In the genomic region with DNA sequence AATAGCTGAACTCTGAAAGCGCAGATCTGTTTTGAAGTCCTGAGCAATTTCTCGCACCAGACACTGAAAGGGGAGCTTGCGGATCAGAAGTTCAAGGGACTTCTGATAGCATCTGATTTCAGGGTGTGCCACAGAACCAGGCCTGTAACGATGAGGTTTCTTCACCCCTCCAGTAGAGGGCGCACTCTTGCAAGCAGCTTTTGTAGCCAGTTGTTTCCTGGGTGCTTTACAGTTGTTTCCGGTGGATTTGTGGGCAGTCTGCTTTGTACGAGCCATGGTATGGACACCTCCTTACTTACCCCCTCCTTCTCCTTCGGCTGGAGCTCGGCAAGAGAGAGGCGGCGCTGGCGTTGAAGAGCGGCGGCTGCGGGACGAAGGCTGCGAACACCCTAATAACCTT, we compare ENCODE assay signal across 11 mouse cellular contexts. TPM values are rescaled to one million over a fixed set of nuclear protein-coding genes. Genes with fewer than 3 reads are reported as not detected.
DNase-seq lines count a peak whose midpoint lies in the region; ATAC-seq and TF ChIP-seq lines count a peak whose summit lies in the region.
"Not testable (repeated sequence)": the region's sequence is repeated elsewhere in the genome, so short reads cannot be mapped to it uniquely, and the experiment has no call there.
"Had no signal": no experiment of that assay in that cellular context is flagged by ENCODE, and none has a peak within 500 bp of the region (broad histone marks: within the 10 kb centered on the region; RNA-seq: fewer than 3 reads in every experiment).

No protein-coding gene starts in this region.

- TF ChIP-seq EP300 in heart, adult 2 months (IDR thresholded peaks at IDR 0.05; ENCODE audit: insufficient read depth, low read depth, low read length); lung, postnatal 0 days (IDR thresholded peaks at IDR 0.05): not testable (repeated sequence)

- TF ChIP-seq POLR2A in heart, adult 2 months (IDR thresholded peaks at IDR 0.05; ENCODE audit: insufficient read depth, low read depth, low read length), result not testable (repeated sequence)

- H3K4me1 ChIP-seq in heart, adult 2 months (ENCODE audit: control insufficient read depth, insufficient read depth, low read length); lung, postnatal 0 days (ENCODE audit: insufficient read depth, low read depth, low read length): not testable (repeated sequence)

- WGBS in heart, adult 2 months, result 84% methylated on average over 17 of the region's 17 CpGs
- 81% methylated on average over 17 of the region's 17 CpGs for WGBS in lung, postnatal 0 days

- not testable (repeated sequence) for H3K79me2 ChIP-seq in heart, adult 2 months (replicated peaks; ENCODE audit: control insufficient read depth, insufficient read depth, low read length)

- not testable (repeated sequence) for ATAC-seq in lung, postnatal 0 days

- not testable (repeated sequence) for H3K36me3 ChIP-seq in heart, adult 2 months (ENCODE audit: control insufficient read depth, insufficient read depth, low read length); lung, postnatal 0 days (ENCODE audit: insufficient read depth, low read length)

- DNase-seq in A20 (ENCODE audit: low read depth, low spot score) (peak; percentile 47), NIH3T3 (ENCODE audit: low read depth) (peak; percentile 38)
- peak; percentile 14 to 33 for DNase-seq in adrenal gland, postnatal 36 days
- peak in 1 of 2 experiments; percentile 34 for DNase-seq in heart, adult 2 months
- peak; percentile 10 for DNase-seq in kidney, postnatal 14 days
- peak; percentile 7 for DNase-seq in lung, postnatal 0 days (ENCODE audit: low spot score)
- peak; percentile 9 for DNase-seq in spleen, adult 12 weeks (ENCODE audit: low spot score)
- DNase-seq in thymus, postnatal 4 days, result peak; percentile 45

- H3K9me3 ChIP-seq in lung, postnatal 0 days (ENCODE audit: low read length), result not testable (repeated sequence)

- not testable (repeated sequence) for H3K4me2 ChIP-seq in lung, postnatal 0 days (replicated peaks; ENCODE audit: low read depth, low read length)

- not testable (repeated sequence) for H3K9ac ChIP-seq in heart, adult 2 months (ENCODE audit: low read depth, low read length); lung, postnatal 0 days (replicated peaks; ENCODE audit: low read depth)

- not testable (repeated sequence) for H3K4me3 ChIP-seq in heart, adult 2 months; lung, postnatal 0 days (ENCODE audit: low read depth, low read length)

- not testable (repeated sequence) for H3K27me3 ChIP-seq in heart, adult 2 months (ENCODE audit: control insufficient read depth, insufficient read depth, low read length); lung, postnatal 0 days (replicated peaks; ENCODE audit: insufficient read depth, low read length)

- intact Hi-C loops in heart, adult 2 months (cut with DNase I), result loop anchor here (5.0 kb wide), 2 partner anchors 161 to 296 kb away; a partner anchor contains a TSS

- TF ChIP-seq CTCF in heart, adult 2 months (IDR thresholded peaks at IDR 0.05), result peak; percentile 81
- TF ChIP-seq CTCF in lung, postnatal 0 days (IDR thresholded peaks at IDR 0.05), result peak; percentile 69

- not testable (repeated sequence) for H3K27ac ChIP-seq in heart, adult 2 months; lung, postnatal 0 days (ENCODE audit: low read length)

RNA-seq across cellular contexts. Expression of a gene that starts 37.4 kb away (rescaled TPM):
- 1 to 10 TPM; 1.1 to 1.3 TPM for total RNA-seq in adrenal gland, postnatal 36 days (2021)
- under 1 TPM; 0.10 to 0.30 TPM for total RNA-seq in heart, adult 2 months (2021)
- polyA plus RNA-seq in heart, adult 2 months (2012; rRNA removed), result 0.15 and 0.18 TPM in 2 replicates
- polyA plus RNA-seq in lung, postnatal 0 days (2015; fragmentation: Nextera tagmentation; extraction: Ambion mirVana), result 0.24 and 0.32 TPM in 2 replicates
- total RNA-seq: megakaryocyte progenitor cell, adult 5-6 weeks had no signal

RNA-seq across cellular contexts. Expression of a gene that starts 38.4 kb away (rescaled TPM):
- total RNA-seq in adrenal gland, postnatal 36 days (2021), result 1 to 10 TPM in 1 of 2 experiments, under 1 TPM in 1; 0.56 to 1.8 TPM
- total RNA-seq in heart, adult 2 months (2021), result 10 to 100 TPM; 27.7 to 32.0 TPM
- 51.1 and 92.7 TPM in 2 replicates for polyA plus RNA-seq in heart, adult 2 months (2012; rRNA removed)
- polyA plus RNA-seq in lung, postnatal 0 days (2015; fragmentation: Nextera tagmentation; extraction: Ambion mirVana), result 2.9 and 3.0 TPM in 2 replicates
- total RNA-seq: megakaryocyte progenitor cell, adult 5-6 weeks had no signal
- polyA plus RNA-seq: forebrain, embryonic 14.5 days; neural tube, embryonic 13.5 days had no signal

Comparison
In these comparisons a context has a peak if more than half of its experiments do, and no peak if none do; other contexts are left out.
1. RNA of a gene that starts 38.4 kb away (total RNA-seq): 27.7 to 32.0 TPM in heart, adult 2 months; 0.56 to 1.8 TPM in adrenal gland, postnatal 36 days; every median in the first group is over 10 times any median in the second.